Mouse (Mus musculus) forebrain, embryonic 10.5 days (tissue): Measurements from ENCODE around the gene Tbc1d9. TPM values are rescaled to one million over a fixed set of nuclear protein-coding genes. Genes with fewer than 3 reads are reported as not detected.

ENCODE experiments used
- DNase-seq: peaks from one replicate; pipeline ENCODE4 v3.0.0-alpha.2; 2017; ENCODE audit warnings: low spot score; ENCODE audit errors: extremely low spot score
- H3K27ac ChIP-seq: fragments of 300-500 bp; sonication (generic); 2 replicates; pipeline ENCODE4 v1.5.1; 2016; ENCODE audit warnings: mild to moderate bottlenecking
- H3K27me3 ChIP-seq: fragments of 300-500 bp; sonication (generic); 2 replicates; pipeline ENCODE4 v1.6.1; 2016; ENCODE audit warnings: mild to moderate bottlenecking; ENCODE audit not compliant: poor library complexity, severe bottlenecking
- H3K36me3 ChIP-seq: fragments of 300-500 bp; sonication (generic); replicated peaks from 2 replicates; pipeline ENCODE4 v1.6.1; 2016; ENCODE audit warnings: mild to moderate bottlenecking, moderate library complexity
- H3K4me1 ChIP-seq: fragments of 300-500 bp; sonication (generic); 2 replicates; pipeline ENCODE4 v1.6.1; 2016
- H3K4me3 ChIP-seq: fragments of 300-500 bp; sonication (generic); 2 replicates; pipeline ENCODE4 v1.5.1; 2016; ENCODE audit warnings: mild to moderate bottlenecking, moderate library complexity
- H3K9me3 ChIP-seq: fragments of 300-500 bp; sonication (generic); 2 replicates; pipeline ENCODE4 v1.6.1; 2016; ENCODE audit warnings: mild to moderate bottlenecking, moderate library complexity
- WGBS: fragments of 180-500 bp; shearing (Covaris S2); methylation state at CpG from one replicate; pipeline ENCODE4 v1.1.7; 2016; 5-methylcytosine and 5-hydroxymethylcytosine counted together
- polyA plus RNA-seq: library from polyadenylated mRNA; unstranded; fragments of >200 nt; fragmentation: Nextera tagmentation; extraction: Ambion mirVana; gene quantifications from 2 replicates; pipeline ENCODE4 v1.2.1, GENCODE M21; 2016

Gene Tbc1d9
- polyA plus RNA-seq: 2.4 and 3.6 TPM in 2 replicates

DNA sequence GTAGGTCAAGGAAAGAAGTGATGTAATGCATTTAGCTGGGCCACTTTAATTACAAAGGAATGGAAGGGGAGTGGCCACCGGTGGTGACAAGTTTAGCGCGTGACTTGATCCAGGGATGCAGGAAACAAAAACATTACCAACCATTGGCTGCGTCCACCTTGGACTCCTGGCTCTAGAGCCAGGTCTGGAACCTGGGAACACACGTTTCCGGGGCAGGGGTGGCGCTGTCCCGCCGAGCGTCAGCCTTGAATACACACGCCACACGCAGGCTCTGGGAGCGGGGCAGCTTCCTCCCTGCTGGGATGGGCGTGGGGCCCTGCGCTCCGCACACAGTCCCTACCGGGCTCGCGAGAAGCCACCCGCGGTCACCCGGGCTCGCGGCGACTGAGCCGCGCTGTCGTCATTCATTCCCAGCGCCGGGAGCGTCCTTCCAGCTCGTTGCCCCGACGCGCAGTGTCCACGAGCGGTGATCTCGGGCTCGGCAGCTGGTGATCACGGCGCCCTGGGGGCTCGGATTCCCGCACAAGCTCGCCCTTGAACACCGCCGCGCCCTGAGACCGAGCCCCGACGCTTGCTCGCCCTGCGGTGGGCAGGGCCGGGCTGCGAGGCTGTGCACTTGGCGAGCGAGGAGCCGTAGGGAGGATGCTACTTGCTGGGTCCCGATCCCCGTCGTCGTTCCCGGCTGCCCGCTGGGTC is at the start of gene Tbc1d9:
Gene Tbc1d9 (plus strand): TSS at position 118 of the 696 bp plus-strand sequence.
- WGBS: 0% methylated on average over 63 of the region's 63 CpGs
- peaks cover 31% of the 10 kb centered on the region for H3K4me1 ChIP-seq

DNA sequence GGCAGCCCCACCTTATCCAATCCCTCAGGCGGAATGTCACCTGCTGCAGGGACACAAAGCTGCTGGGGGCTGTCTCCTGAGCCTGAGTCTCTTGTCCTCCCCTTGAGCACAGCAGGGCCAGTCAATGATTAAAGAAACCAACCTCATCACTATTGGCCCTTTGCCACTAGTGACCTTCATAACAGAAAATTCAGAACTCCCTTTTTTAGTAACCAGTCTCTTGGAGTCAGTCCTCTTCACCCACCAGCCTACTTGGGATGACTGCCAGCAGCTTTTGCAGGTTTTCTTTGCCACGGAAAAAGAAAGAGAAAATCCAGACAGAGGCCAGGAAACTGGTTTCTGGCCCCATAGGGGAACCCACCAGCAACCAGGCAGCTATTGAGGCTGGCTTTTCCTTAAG is 30.1 kb upstream of the Tbc1d9 start:
- Histone ChIP-seq H3K27ac (no peak overlapping the region), H3K27me3 (no peaks in the 10 kb centered on the region), H3K9me3 (no peaks in the 10 kb centered on the region), H3K36me3 (no peaks in the 10 kb centered on the region), H3K4me3 (no peak overlapping the region), H3K4me1 (no peaks in the 10 kb centered on the region)
- no peak for DNase-seq
- 72% methylated on average over 2 of the region's 2 CpGs for WGBS

More for the DNA sequence above, at the start of gene Tbc1d9:
- DNase-seq: peak; percentile 76
- no peaks in the 10 kb centered on the region for H3K36me3 ChIP-seq
- H3K9me3 ChIP-seq: no peaks in the 10 kb centered on the region
- no peaks in the 10 kb centered on the region for H3K27me3 ChIP-seq
- peak within 1 kb of the TSS; percentile 78 for H3K4me3 ChIP-seq
- H3K27ac ChIP-seq: peak within 1 kb of the TSS; percentile 96

DNA sequence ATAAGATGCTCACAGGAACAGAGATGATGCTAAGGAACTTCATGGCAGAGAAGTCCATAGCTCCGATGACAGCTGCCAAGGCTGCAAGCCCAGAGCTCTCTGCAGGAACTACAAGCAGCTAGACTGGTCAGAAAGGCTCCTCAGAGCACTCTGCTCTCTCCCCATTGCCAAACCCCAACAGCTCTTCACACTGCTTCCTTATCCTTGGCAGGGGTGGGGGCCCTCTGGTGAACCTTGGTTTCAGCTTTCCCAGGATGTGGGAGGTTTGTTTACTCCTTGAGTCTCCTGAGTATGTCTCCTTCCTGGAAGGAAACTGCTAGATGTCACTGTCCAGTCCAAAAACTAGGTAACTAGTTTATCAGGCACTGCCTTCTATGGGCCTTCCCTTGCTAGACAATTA is 25.1 kb upstream of the Tbc1d9 start:
- Histone ChIP-seq H3K27me3 (no peaks in the 10 kb centered on the region), H3K4me3 (no peak overlapping the region), H3K36me3 (no peaks in the 10 kb centered on the region), H3K9me3 (peaks cover 5% of the 10 kb centered on the region; the same call in 1 of the 2 replicates), H3K4me1 (no peaks in the 10 kb centered on the region), H3K27ac (no peak overlapping the region)
- WGBS: 88% methylated on average over 1 of the region's 1 CpGs
- no peak for DNase-seq

DNA sequence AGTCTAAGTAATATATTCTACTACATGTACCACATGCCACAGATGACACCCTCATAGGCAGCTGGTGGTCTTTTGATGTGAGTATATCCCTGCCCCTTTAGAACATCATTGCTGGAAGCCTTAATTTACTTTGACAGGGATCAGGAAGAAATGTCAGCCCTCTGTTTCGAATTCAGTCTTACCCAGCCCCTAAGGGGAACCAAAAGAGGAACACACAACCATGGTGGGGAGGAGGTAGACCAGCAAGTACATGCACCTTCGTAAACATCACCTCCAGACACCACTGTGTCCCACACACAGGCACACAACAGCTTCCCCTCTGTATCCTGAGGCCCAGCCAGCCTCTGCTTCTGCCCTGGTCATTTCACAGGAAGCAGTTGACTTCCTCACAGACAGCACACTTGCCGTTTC is 24.4 kb upstream of the Tbc1d9 start:
- Histone ChIP-seq H3K9me3 (peaks cover 5% of the 10 kb centered on the region; the same call in 1 of the 2 replicates), H3K4me1 (no peaks in the 10 kb centered on the region), H3K4me3 (no peak overlapping the region), H3K27ac (no peak overlapping the region), H3K27me3 (no peaks in the 10 kb centered on the region), H3K36me3 (no peaks in the 10 kb centered on the region)
- WGBS: 83% methylated on average over 3 of the region's 3 CpGs
- DNase-seq: no peak

DNA sequence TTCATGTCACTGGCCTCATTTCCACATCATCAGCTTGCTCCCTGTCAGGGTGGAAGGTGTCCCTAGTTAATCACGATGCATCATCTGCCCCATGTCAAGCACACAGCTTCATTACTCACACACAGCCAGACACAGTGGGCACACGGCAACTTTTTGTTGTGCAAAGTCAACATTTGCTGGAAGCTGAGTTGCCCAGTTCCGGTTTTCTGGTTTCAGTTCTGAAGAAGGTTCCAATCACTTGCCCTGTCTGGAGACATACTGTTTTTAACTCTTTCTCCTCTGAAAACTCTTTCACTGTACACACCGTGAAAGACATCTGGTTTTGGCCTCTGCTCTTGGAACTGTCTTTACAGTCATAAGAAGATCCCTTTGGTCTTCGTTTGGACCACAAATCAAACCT is 23.8 kb upstream of the Tbc1d9 start:
- DNase-seq: no peak
- H3K4me1 ChIP-seq: no peaks in the 10 kb centered on the region
- H3K9me3 ChIP-seq: peaks cover 5% of the 10 kb centered on the region; the same call in 1 of the 2 replicates
- H3K27ac ChIP-seq: no peak overlapping the region
- no peak overlapping the region for H3K4me3 ChIP-seq
- 88% methylated on average over 5 of the region's 5 CpGs for WGBS
- H3K27me3 ChIP-seq: no peaks in the 10 kb centered on the region
- no peaks in the 10 kb centered on the region for H3K36me3 ChIP-seq

DNA sequence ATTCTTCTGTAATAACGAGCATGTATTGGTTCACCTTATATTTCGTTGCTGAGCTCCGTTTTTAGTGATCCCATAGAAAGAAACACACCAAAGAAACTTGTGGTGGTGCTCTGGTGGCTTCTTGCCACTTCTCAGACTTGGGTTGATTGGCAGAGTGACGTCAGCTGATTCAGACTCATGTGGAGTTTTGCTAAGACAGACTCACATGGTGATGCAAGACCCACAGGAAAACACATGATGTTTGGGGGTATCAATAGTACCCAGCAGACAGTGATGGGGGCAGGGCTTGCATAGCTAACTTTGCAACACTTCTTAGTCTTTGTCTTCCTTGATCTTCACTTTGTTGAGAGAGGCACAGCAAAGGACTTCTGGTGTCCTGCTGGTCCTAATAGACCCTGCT is 20.6 kb upstream of the Tbc1d9 start:
- H3K27ac ChIP-seq: no peak overlapping the region
- WGBS: 90% methylated on average over 4 of the region's 4 CpGs
- no peak for DNase-seq
- no peaks in the 10 kb centered on the region for H3K36me3 ChIP-seq
- H3K27me3 ChIP-seq: no peaks in the 10 kb centered on the region
- H3K4me1 ChIP-seq: no peaks in the 10 kb centered on the region
- no peak overlapping the region for H3K4me3 ChIP-seq
- peaks cover 5% of the 10 kb centered on the region; the same call in 1 of the 2 replicates for H3K9me3 ChIP-seq

DNA sequence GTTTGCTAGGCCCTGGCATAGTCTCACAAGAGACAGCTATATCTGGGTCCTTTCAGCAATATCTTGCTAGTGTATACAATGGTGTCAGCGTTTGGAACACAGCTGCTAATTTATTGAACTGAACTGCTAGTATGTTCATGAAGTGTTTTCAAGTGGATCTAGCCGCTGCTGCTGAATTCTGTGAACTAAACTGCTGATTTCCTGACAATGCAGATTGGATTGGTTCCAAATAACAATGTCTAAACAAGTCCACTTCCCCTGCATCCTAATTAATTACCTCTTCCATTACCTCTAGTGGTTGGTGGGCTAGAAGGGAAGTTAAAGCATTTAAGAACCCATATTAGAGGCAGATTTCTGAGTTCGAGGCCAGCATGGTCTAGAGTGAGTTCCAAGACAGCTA is 19.7 kb upstream of the Tbc1d9 start:
- H3K4me1 ChIP-seq: no peaks in the 10 kb centered on the region
- WGBS: 88% methylated on average over 3 of the region's 3 CpGs
- H3K27me3 ChIP-seq: no peaks in the 10 kb centered on the region
- H3K4me3 ChIP-seq: no peak overlapping the region
- DNase-seq: no peak
- no peaks in the 10 kb centered on the region for H3K36me3 ChIP-seq
- H3K9me3 ChIP-seq: peaks cover 5% of the 10 kb centered on the region; the same call in 1 of the 2 replicates
- H3K27ac ChIP-seq: no peak overlapping the region

DNA sequence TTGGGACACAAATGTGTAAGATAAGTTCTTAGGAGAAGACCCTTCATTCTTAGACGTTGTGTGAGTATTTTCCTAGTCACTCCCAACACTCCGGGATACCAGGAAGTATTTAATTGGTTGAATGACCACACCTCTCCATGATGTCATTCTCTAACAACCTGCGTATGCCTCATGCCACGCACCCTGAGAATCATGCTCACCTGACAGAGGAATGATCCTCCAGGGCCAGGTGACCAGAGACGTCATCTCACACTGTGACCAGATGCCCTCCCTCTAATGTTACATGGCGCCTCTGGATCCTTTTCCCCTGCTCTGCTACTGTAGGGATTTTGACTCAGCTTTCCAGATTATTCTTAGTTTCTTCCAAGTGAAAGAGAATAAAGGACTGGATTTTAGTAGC is 16.0 kb upstream of the Tbc1d9 start:
- Histone ChIP-seq H3K36me3 (no peaks in the 10 kb centered on the region), H3K27me3 (no peaks in the 10 kb centered on the region), H3K4me1 (no peaks in the 10 kb centered on the region), H3K27ac (no peak overlapping the region), H3K4me3 (no peak overlapping the region), H3K9me3 (peaks cover 5% of the 10 kb centered on the region; the same call in 1 of the 2 replicates)
- DNase-seq: no peak
- WGBS: 94% methylated on average over 6 of the region's 6 CpGs

DNA sequence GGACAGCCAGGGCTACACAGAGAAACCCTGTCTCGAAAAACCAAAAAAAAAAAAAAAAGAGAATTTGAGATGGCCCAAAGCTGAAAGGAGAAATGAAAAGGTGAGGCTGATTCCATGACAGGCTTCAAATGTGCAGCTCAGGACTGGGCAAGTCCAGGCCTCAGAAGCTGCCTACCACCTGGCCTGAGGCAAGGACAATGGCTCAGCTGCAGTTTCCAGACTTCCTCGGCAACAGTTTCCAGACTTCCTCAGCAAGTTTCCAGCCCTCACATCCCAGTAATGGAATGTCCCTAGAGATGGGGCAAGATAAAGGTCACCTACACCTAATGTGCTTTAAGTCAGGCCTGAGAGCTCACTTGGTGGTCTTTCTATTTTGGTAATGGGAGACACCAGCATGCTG is 13.1 kb upstream of the Tbc1d9 start:
- Histone ChIP-seq H3K27ac (no peak overlapping the region), H3K4me1 (no peaks in the 10 kb centered on the region), H3K9me3 (no peaks in the 10 kb centered on the region), H3K4me3 (no peak overlapping the region), H3K36me3 (no peaks in the 10 kb centered on the region), H3K27me3 (no peaks in the 10 kb centered on the region)
- DNase-seq: no peak
- WGBS: 73% methylated on average over 2 of the region's 2 CpGs

DNA sequence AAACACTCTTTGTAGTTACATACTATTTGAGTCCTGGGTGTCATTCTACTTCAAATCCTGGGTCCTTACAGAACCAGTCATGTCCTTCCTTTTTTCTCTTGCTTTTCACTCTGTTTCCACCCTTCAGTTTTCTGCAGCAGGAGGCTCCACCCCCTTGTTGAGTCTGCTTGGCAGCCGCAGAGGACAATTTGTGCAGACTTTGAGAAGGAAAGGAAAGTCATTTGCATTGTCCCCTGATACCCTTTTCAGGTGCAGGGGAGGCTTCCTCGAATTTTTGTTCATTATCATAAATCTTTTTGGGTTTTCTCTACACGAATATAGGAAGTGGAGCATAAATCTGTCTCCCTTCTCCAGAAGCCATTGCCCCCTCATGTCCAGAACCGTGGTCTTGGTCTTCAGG is 12.7 kb upstream of the Tbc1d9 start:
- H3K36me3 ChIP-seq: no peaks in the 10 kb centered on the region
- no peak overlapping the region for H3K4me3 ChIP-seq
- 81% methylated on average over 4 of the region's 4 CpGs for WGBS
- H3K4me1 ChIP-seq: no peaks in the 10 kb centered on the region
- no peaks in the 10 kb centered on the region for H3K9me3 ChIP-seq
- no peaks in the 10 kb centered on the region for H3K27me3 ChIP-seq
- no peak overlapping the region for H3K27ac ChIP-seq
- DNase-seq: no peak

DNA sequence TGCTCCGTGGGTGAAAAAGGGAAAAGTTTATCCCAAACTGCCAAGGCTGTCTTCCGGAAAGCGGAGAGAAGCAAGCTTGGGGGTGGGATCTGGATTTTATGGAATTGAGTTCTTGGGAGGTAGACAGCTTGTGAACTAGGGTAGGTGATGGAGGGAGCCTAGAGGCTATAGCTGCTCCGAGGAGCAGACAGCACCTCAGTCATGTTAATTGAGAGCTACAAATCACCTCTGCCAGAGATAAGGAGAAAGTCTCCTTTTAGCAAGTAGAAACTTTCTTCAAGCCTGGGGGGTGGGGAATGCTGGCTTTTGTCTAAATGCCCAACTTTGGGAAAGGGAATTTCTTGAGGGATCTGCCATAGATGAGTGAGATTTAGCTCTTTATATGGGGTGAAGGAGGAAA is 10.0 kb upstream of the Tbc1d9 start:
- no peak overlapping the region for H3K4me3 ChIP-seq
- H3K4me1 ChIP-seq: no peaks in the 10 kb centered on the region
- no peak overlapping the region for H3K27ac ChIP-seq
- no peak for DNase-seq
- no peaks in the 10 kb centered on the region for H3K9me3 ChIP-seq
- 50% methylated on average over 4 of the region's 4 CpGs for WGBS
- H3K36me3 ChIP-seq: no peaks in the 10 kb centered on the region
- no peaks in the 10 kb centered on the region for H3K27me3 ChIP-seq

DNA sequence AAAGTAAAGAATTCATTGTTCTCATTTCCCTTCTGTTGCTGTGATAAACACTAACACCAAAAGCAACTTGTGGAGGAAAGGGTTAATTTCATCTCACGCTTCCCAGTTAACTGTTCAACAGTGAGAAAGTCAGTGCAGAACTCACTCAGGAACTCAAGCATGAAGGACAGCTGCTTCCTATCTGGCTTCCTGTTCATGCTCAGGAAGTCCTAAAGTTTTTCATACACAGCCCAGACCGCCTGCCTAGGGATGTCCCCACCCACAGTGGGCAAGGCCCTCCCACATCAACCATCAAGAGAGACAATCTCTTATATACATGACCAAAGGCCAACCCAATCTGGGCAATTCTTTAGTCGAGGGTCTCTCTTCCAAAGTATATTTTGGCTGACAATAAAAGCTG is 6.2 kb upstream of the Tbc1d9 start:
- Histone ChIP-seq H3K27ac (no peak overlapping the region), H3K36me3 (no peaks in the 10 kb centered on the region), H3K27me3 (no peaks in the 10 kb centered on the region), H3K4me3 (no peak overlapping the region), H3K4me1 (no peaks in the 10 kb centered on the region), H3K9me3 (no peaks in the 10 kb centered on the region)
- no peak for DNase-seq
- 75% methylated on average over 3 of the region's 3 CpGs for WGBS

DNA sequence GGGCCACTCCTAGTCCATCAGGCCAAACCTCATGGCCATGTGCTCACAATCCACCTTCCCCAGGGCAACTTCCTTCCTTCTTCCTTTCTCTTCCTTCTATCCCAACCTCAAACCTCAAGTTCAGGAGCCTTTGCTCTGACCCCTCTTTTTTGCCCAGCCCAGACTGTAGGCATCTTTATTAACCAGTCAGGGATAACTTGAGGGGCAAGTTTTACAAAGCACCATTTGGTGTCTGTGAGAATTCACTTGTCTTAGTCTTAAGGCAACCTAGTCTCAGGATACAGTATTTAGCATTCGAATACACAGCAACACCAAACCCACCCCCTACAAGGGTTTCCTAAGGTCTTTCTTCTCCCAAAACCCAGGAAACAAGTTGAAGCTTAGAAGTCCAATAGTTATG is 5.5 kb upstream of the Tbc1d9 start:
- H3K27me3 ChIP-seq: no peaks in the 10 kb centered on the region
- no peak overlapping the region for H3K27ac ChIP-seq
- H3K36me3 ChIP-seq: no peaks in the 10 kb centered on the region
- 54% methylated on average over 1 of the region's 1 CpGs for WGBS
- no peak for DNase-seq
- no peak overlapping the region for H3K4me3 ChIP-seq
- H3K4me1 ChIP-seq: peaks cover 2% of the 10 kb centered on the region
- H3K9me3 ChIP-seq: no peaks in the 10 kb centered on the region
